Mouse (Mus musculus): ENCODE measurements around the gene Msrb3.

Gene Msrb3

DNA sequence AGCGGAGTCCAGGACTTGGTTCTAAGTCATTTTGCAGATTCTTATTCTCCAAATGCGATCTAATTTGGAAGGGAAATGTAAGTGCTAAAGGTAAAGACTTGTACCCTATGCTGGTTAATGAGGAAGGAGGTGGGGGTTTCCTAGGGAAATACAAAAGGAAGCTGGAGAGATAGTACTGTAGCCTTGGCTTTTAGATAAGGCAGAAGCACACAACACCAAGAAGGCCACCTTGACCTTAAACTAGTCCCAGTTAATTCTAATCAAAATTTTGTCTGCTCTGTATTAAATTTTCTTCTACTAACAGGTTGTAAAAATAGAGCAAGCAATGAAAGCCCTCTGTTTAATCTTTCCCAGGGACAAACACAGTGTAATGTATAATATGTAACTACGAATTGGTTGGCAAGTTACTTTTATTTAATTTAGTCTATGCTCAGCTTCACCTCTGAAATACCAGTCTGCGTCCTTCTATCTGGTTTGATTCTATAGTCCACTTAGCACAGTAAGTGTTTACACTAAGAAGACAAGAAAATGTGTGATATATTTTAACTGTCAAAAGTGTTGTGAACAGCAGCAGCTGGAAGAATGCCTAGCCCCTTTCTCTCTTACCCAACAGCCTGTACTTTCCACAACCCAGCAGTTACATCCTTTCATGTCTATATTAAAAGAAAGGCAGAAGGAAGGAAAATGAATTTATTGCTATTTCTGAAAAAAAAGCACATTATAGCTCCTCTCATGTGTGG is 87.9 kb downstream of the Msrb3 start:
- DNase-seq (ENCODE audit: low spot score in 2 of 2), result no peak

DNA sequence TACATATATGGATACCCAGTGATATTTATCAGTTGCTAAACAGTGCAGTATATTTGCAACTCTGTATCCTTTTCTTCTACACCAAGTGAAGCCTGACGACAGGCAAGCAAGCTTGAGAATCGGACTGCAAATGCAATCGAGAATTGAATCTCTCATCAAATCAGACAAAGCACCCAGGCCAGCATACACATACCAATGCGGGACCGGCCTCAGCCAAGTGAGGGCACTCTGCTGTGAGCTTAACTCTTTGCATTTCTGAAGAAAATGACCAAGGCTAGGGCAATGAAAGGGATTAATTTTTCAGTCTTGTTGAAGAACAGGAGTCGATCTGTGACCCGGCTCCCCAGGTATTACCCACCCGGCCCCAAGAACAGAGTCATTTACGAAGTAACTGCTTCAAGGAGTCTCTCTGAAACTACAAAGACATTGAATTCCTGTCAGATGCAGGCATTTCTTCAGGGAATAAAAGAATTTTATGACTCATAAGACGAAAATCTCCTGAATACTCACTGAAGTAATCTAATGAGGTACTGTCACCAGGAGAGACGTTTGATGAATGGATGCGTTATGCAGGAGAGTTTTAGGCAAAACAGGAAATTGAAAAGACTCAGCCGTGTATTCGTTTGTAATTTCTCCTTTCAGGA is 88.7 kb downstream of the Msrb3 start:
- no peak for DNase-seq (ENCODE audit: low spot score in 2 of 2)

DNA sequence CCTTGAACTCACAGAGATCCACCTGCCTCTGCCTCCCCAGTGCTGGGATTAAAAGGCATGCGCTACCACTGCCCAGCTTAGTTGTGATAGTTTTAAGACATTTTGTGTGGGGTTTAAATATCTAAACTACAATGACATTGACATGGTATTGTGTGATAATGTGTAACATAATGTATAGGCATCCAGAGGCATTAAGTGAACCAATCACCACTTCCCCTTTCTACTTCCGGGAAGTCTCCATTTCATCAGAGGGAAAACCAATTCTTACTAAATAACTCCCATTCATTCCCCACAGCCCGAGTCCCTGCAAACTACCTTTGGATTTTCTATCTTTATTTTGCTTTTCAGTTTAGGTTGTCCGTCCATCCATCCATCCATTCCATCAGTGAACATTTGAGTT is 90.7 kb downstream of the Msrb3 start:
- DNase-seq (ENCODE audit: low spot score in 2 of 2), result no peak

DNA sequence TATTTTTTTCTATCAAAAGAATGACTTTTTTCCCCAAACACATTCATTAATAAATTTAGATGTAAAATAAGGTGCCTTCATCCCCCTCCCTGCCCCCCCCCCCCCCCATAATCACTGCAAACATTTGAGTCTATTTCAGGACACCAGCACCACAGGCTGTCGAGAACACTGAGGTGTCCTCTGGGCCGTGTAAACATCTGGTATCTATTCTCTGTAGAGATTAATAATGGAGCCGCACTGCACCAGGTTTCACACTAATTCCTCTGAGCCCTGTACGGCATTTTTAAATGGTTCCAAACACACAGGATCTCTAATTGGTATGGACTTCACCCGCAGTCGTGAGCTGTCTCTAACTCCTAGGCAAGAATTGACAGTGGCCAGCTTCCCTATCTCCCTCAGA is 97.8 kb downstream of the Msrb3 start:
- no peak for DNase-seq (ENCODE audit: low spot score in 2 of 2)

DNA sequence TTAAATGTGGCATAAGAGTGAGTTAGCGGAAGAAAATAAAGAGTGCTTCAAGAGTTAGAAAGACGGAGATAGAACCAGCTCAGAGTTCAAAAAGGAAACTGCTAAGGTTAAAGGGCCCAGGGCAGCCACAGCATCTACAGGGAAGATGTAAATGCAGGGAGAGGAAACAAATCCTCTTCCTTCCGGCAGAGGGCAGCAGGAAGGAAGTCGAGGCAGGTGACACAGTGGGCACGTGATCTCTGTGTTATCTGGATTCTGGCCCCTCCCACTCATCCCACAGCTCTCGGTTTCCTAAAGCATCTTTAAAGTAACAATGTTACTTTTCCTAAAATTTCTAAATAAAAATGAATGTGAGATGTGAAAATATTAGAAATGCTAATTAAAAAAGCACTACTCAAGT is 99.4 kb downstream of the Msrb3 start:
- no peak for DNase-seq (ENCODE audit: low spot score in 2 of 2)

DNA sequence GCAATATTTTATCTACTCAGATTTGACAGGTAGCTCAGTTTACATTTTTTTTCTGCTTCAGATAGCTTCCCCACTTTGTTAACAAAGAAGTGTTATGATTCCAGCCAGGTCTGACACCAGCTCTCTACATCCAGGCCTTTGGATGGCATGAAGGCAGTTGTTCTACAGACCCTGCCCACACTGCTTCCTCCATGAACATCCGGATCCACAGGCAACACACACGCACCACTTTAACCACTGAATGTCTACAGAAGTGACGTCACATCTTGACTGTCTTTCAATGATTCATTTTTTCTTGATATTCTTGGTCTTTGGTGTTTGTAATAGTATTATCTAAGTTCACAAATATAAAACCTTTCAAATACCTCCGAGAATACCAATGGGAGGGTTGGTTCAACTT is 102.2 kb downstream of the Msrb3 start:
- no peak for DNase-seq (ENCODE audit: low spot score in 2 of 2)

DNA sequence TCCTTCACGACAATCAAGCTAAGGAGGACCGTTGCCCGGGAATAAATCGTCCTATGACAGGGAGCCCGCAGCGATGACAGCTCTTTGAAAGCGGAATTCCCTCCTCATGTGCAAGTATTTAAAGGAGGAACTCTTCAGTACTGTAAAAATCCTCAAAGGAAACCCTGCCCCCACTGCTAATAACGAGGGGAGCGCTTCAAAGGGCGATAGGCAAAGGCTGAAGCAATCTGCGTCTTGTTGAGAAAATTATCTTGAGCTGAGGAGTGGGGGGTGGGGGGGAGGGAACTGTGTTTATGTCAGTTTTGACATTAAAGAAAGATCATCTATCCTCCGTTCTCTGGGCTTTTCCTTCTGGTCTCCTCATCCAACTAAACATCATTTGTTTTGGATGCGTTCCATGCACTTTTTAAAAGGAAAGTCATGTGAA is 104.5 kb downstream of the Msrb3 start:
- DNase-seq (ENCODE audit: low spot score in 2 of 2), result no peak

DNA sequence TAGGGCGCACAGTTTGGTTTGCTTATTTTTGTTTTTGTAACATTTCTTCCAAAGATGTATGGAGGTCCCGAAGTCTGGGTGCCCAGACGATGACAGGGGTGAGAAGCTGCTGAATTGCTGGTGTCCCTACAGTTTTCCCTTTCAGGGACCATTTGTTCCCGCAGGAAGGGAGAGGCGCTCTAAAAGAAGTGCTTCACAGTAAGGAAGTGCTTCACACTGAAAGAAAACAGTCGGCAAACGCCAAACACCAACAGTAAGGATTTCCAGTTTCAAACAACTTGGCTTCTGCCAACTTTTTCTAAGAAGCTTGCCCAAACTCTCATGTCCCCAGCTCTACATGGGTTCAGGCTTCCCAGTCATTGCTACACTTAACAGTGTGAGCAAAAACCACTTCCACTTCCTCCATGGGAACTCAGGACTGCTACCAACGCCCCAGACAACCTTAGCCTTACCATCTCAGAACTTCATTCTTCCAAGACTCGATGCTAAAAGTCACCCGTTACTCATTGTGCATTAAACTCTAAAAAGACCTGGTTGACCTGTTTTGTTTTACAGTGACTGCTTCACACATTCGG is 106.6 kb downstream of the Msrb3 start:
- DNase-seq (ENCODE audit: low spot score in 2 of 2), result no peak

DNA sequence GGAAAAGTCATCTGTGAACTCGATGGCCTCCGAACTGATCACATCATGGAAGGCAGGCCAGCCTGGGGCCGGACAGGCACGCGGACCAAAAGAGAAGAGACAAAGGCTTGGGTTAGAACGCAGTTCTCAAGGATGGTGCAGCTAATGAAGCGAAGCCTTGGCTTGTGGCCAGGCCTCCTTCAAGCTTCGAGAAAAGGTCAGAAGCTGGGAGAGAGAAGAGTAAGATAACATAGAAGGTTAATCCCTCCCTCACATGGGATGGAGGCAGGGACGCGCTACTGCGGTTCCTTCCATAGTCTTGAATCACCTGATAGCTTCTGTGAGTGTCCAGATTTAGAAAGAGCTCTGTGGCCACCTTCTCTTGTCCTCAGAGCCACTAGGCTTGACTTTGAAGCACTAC is 107.5 kb downstream of the Msrb3 start:
- DNase-seq (ENCODE audit: low spot score in 2 of 2), result no peak

DNA sequence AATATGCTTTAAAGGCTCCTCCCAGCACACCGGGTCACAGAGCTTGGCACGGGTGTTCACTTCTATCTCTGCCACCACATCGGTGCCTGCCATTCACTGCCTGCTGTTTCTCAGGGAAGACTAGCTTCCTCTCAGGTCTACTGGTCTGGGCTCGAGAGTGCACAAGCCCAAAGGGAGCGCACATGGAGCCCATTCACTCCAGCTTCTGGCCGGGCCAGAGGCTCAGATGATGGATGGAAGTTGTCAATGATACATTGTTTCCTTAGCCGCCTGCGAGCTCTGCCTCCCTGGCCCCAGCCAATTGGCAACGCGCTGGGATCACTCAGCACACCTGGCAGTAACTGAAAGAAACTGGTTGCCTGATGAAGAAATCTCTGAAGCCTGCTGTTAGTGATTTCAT is 111.7 kb downstream of the Msrb3 start:
- no peak for DNase-seq (ENCODE audit: low spot score in 2 of 2)

DNA sequence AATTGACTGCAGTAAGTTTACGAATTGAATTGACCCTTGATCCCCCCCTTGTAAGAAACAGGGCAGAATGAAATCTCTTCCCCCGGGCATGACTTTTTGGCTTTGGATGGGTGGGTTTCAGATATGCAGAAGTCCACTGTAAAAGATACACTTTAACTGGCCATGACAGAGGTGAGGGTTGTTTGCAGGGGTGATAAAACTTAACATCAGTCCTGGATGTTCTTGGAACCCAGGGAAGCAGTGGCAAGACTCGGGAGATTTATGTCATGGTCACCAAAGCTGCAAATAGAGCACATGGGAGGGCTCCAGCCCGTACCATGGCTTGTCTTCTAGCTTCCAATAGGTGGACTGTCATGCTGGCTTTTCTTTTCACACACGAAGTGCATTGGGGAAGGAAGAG is 114.4 kb downstream of the Msrb3 start:
- no peak for DNase-seq (ENCODE audit: low spot score in 2 of 2)

DNA sequence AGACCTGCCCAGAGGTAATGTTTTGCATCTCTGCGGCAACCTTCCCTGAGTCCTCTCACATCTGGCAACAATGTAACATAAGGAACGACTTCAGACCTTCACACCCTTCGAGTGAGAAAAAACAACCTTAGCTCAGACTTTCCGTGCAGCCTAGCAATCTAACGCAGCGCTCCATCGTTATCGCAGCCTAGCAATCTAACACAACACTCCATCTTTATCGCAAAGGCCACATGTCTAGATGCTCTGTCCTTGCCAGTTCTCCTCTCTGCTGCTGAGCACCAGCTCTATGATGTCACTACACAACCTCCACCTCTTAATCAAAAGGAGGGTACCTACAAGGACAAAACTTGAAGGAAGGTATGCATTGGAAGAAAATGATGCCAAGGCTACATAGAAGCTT is 115.5 kb downstream of the Msrb3 start:
- DNase-seq (ENCODE audit: low spot score in 2 of 2), result no peak

DNA sequence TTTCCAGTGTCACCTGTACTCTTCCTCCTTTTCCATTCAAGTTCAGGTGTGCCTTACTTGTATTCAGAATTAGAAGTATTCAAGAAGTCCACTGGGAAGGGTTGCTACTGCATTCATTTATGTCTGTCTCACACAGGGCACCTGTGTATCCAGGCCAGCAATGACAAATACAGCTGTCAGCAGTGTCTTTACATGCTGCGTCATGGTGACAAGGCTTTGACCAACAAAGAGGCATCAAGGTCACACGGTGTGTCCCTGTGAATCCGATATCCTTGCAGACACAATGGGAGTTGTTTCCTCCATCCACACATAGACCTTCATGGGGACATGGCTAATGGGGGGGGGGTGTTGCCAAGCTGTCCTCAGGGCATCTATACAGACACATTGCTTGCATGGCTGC is 121.4 kb downstream of the Msrb3 start:
- DNase-seq (ENCODE audit: low spot score in 2 of 2), result no peak

DNA sequence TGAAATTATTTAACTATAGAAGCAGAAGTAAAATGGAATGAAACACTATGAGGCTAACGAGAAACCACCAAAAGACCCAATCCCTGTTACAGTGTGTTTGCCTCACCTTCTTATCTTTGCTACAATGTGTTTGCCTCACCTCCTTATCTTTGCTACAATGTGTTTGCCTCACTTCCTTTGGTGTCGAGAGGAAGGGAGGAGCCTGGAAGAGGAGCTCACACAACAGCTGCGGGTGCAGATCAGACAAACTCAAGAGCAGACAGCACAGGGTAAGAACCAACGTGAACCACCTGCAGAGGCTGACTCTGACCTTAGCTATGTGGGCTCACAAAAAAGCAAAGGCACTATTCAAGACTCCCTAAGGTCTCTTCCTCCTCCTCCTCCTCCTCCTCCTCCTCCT is 123.5 kb downstream of the Msrb3 start:
- DNase-seq (ENCODE audit: low spot score in 2 of 2), result no peak

DNA sequence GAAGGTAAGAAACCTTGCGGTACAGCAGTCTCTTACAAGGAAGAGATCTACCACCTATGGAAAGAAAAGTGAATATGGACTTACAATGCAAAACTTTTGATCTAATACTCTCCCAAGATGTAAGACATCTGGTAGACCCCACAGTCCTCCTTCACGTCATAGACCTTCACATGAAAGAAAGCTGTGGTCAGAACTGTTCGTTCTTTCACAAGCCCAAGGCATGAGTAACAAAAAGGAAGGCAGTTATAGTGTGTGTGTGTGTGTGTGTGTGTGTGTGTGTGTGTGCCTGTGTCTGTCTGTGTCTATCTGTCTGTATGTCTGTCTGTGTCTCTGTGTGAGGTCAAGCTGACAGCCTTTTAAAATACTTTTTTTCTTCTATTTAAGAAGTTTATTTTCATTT is 131.5 kb downstream of the Msrb3 start:
- DNase-seq (ENCODE audit: low spot score in 2 of 2), result no peak

DNA sequence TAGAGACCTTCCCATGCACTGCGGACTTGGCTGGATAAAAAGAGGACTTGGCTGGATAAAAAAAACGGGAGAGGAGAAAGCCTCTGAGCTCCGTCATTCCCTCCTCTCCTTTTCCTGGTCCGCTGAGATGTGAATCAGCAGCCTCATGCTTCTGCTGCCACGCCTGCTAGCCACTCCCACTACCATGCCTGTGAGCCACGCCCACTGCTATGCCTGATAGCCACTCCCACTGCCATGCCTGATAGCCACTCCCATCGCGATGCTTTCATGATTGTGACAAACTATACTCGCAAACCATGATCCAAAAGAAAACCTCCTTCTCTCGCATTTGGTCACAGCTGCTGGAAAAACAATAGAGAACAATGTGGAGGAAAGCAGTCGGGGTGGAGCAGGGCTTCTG is 133.5 kb downstream of the Msrb3 start:
- no peak for DNase-seq (ENCODE audit: low spot score in 2 of 2)

DNA sequence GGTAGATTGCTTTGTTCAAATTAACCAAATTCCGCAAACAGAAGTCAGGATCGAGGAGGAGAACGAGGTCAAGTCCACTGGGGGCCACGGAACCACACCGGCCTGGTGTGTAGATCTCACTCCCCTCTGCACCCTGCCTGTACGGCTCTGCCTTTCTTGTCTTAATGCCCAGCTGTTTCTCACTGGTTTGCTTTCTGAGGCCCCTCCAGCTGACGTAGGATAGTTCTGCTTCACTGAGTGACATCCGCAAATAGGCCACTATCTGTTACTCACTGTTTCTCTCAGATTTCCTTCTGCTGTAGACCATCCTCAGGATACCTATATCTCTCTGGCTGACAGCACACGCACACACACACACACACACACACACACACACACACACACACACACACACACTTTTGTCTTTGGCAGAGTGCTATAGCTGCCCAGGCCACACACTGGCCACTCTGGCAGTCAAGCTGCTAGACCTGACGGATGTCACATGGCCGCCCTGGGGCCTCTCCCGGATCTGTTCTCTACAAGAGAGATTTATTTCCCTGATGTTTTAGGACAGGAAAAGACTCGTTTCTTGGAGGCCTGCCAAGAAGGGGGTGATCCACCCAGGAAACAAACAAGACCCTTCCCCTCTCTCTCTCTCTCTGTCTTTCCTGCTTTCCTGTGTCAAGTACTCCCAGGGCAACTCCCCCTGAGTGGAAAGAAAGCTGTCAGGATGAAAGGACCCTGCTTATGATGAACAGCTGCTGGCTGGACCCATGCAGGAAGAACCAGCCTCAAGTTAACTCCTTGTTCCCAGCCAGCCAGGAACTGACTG is 135.0 kb downstream of the Msrb3 start:
- peak in 1 of 2 experiments; percentile 16 for DNase-seq (ENCODE audit: low spot score in 2 of 2)

DNA sequence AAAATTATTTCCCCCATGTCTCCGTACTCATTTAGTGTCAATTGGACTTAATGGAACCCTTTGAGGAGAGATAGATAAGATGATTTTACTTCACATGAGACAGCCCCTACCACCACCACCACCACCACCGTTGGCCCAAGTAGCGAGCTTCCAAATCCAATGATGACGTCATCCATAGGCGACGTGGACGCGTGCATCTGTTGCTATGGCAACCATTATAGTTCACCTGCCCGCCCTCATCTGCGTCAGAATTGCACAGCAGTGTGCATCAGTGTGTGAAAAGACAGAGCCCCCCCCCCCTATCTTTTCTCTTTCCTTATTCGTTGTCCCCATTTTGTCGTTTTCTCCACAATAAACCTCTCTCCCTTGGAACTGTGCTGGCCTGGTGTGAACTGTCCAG is 135.9 kb downstream of the Msrb3 start:
- no peak for DNase-seq (ENCODE audit: low spot score in 2 of 2)

DNA sequence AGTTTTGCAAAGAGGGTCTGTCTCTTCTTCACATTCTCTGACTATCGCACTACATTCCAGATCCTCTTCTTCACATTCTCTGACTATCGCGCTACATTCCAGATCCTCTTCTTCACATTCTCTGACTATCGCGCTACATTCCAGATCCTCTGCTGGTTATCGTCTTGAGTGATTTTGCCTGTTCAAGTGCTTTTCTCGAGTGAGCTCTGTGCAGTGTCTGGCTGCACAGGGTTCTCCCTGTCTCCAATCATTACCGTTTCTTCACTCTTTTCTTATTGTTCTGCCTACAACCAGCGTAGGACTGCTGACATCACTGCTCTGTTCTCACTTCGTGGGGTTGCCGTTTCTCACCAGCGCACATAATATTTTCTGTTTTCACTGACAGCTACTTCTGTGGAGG is 138.2 kb downstream of the Msrb3 start:
- no peak for DNase-seq (ENCODE audit: low spot score in 2 of 2)

DNA sequence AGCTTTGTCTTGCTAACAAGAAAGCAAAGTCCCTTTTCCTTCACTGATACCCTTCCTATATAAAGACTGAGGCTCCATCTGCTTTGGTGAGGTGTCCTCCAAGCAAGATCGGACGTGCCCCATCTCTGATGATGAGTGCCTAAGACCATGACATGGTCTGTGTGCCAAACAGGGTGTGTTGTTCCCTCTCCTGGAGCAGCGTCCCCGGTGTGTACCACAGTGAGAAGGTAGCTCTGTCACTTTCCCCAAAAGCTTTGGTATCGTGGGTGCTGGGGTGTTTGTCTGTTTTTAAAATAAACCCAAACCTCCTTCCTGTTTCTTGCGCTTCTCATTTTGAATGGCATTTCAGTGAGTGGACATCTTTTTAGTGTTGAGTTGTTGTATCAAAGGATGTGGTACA is 139.0 kb downstream of the Msrb3 start:
- no peak for DNase-seq (ENCODE audit: low spot score in 2 of 2)

DNA sequence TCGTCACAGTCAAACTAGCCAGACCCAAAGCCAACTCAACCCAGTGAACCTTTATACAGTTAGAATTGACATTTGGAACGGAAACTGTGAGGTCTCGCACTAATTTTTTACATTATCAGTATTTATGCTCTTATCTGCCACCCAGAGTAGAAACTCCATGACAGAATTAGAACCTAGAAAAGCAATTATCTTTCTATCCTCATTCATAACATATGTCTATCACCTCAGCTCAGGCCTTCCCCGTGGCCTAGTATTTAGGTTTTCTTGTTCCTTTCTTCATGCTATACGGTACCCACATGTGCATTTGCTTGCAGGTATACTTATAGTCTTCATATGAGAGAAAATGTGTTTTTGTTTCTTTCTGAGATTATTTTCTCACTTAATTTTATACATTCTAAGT is 146.4 kb downstream of the Msrb3 start:
- no peak for DNase-seq (ENCODE audit: low spot score in 2 of 2)

DNA sequence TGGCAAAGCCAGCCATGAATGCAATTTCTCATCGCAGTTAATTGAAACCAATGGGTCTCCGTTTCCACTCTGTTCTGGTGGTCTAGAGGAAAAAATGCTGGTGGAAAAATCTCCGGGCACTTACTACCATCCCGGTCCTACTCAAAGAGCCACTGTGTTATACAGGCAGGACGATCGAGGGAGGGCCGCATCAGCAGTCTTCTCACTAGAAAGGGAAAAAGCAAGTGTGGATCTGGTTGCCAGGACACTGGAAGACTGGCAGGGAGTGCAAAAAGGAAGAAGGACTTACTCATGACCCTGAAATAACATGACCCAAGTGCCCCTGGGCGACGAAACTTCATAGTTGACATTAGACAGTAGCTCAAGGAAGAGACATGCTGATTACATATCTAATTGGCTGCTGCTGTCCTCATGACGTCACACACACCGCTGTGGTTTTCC is 147.1 kb downstream of the Msrb3 start:
- no peak for DNase-seq (ENCODE audit: low spot score in 2 of 2)

All from spleen, postnatal 4 days (tissue).